ENCODE assay signal across 19 mouse cellular contexts in the genomic region with DNA sequence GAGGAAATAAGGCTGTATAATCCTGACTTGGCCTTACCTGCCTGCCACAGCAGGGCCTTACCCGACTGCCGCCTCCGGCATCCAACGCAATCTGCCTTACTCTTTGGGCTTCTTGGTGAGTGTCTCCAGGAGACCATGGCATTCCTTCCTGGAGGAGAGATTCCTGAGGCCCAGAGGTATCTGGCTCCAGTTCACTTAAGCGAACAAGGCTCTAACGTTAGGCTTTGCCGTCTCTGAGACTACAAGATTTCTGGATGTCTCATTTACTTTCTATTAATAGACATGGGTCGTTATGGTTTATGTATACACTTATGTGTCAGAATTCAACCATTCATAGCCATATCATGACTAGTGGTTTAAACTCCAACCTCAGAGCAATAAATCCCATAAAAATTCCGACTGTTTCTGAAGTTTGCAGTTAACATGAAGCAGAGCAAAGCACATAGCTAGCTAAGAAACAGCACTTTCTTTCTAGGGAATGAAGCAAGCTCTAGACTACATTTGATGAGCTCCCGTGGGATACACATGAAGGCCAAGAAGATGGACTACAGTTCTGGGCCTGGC. TPM values are rescaled to one million over a fixed set of nuclear protein-coding genes. Genes with fewer than 3 reads are reported as not detected.
A peak's percentile ranks its signal among the peaks of the same experiment; 100 is the strongest.
DNase-seq lines count a peak whose midpoint lies in the region; ATAC-seq and TF ChIP-seq lines count a peak whose summit lies in the region.
"Had no signal": no experiment of that assay in that cellular context is flagged by ENCODE, and none has a peak within 500 bp of the region (broad histone marks: within the 10 kb centered on the region; RNA-seq: fewer than 3 reads in every experiment).

No protein-coding gene starts in this region.

- peaks cover 75% of the 10 kb centered on the region for H3K4me1 ChIP-seq in liver, embryonic 13.5 days (replicated peaks)
- peaks cover 3% of the 10 kb centered on the region; the same call in 1 of the 2 replicates for H3K4me1 ChIP-seq in intestine, embryonic 16.5 days (ENCODE audit: control insufficient read depth, insufficient read depth, low read length)
- H3K4me1 ChIP-seq in liver, embryonic 14.5 days (replicated peaks; ENCODE audit: control insufficient read depth in 2 of 2, insufficient read depth in 2 of 2, low read length in 1 of 2): peaks cover 41 to 47% of the 10 kb centered on the region in 2 experiments
- no peaks in the 10 kb centered on the region for H3K4me1 ChIP-seq in stomach, postnatal 0 days (replicated peaks; ENCODE audit: control insufficient read depth, insufficient read depth)
- H3K4me1 ChIP-seq in midbrain, embryonic 14.5 days (ENCODE audit: control insufficient read depth, insufficient read depth, low read length): no peaks in the 10 kb centered on the region

- peak overlapping the region; percentile 53; the same call in 1 of the 2 replicates for H3K9ac ChIP-seq in liver, embryonic 13.5 days
- no peak overlapping the region for H3K9ac ChIP-seq in intestine, embryonic 16.5 days (ENCODE audit: low read depth, low read length)
- no peak overlapping the region; the same call in 1 of the 2 replicates for H3K9ac ChIP-seq in liver, embryonic 14.5 days (replicated peaks)
- H3K9ac ChIP-seq in stomach, postnatal 0 days (ENCODE audit: low read length): no peak overlapping the region
- H3K9ac ChIP-seq in midbrain, embryonic 14.5 days (replicated peaks; ENCODE audit: low read length): no peak overlapping the region
- H3K9ac ChIP-seq: embryonic facial prominence, embryonic 15.5 days; heart, embryonic 15.5 days; midbrain, embryonic 12.5 days; neural tube, embryonic 12.5 days had no signal

- ATAC-seq in liver, embryonic 13.5 days (ENCODE audit: low read depth): no peak
- 0 out of 2 replicates have a peak, but pooled peaks have one; percentile 12 for ATAC-seq in intestine, embryonic 16.5 days
- no peak for ATAC-seq in liver, embryonic 14.5 days (ENCODE audit: insufficient read depth)
- ATAC-seq in stomach, postnatal 0 days (ENCODE audit: low FRiP score, low TSS enrichment): peak; percentile 48; the same call in 1 of the 2 replicates
- no peak for ATAC-seq in midbrain, embryonic 14.5 days (ENCODE audit: low FRiP score, low TSS enrichment)

- H3K4me3 ChIP-seq in liver, embryonic 13.5 days (replicated peaks): no peak overlapping the region
- no peak overlapping the region for H3K4me3 ChIP-seq in intestine, embryonic 16.5 days (ENCODE audit: low read length)
- no peak overlapping the region for H3K4me3 ChIP-seq in liver, embryonic 14.5 days (ENCODE audit: insufficient read depth in 1 of 2, low read depth in 2 of 2, low read length in 2 of 2)
- no peak overlapping the region for H3K4me3 ChIP-seq in stomach, postnatal 0 days (ENCODE audit: low read depth, low read length)
- H3K4me3 ChIP-seq in midbrain, embryonic 14.5 days (replicated peaks; ENCODE audit: low read depth, low read length): no peak overlapping the region
- H3K4me3 ChIP-seq: embryonic facial prominence, embryonic 15.5 days; heart, embryonic 15.5 days; hindbrain, embryonic 10.5 days; midbrain, embryonic 12.5 days; neural tube, embryonic 12.5 days had no signal

- 82% methylated on average over 10 of the region's 10 CpGs for WGBS in liver, embryonic 13.5 days (ENCODE audit: insufficient replicate concordance)
- WGBS in intestine, embryonic 16.5 days: 47% methylated on average over 10 of the region's 10 CpGs
- WGBS in liver, embryonic 14.5 days (ENCODE audit: insufficient replicate concordance): 88% methylated on average over 10 of the region's 10 CpGs
- 51% methylated on average over 10 of the region's 10 CpGs for WGBS in stomach, postnatal 0 days
- 90% methylated on average over 10 of the region's 10 CpGs for WGBS in midbrain, embryonic 14.5 days

- TF ChIP-seq CTCF in liver, embryonic 14.5 days (IDR thresholded peaks at IDR 0.05; ENCODE audit: low read depth): no peak
- TF ChIP-seq CTCF in stomach, postnatal 0 days (IDR thresholded peaks at IDR 0.05; ENCODE audit: low read depth): no peak

- H3K4me2 ChIP-seq in liver, embryonic 13.5 days: peak overlapping the region; percentile 3; the same call in 1 of the 2 replicates
- no peak overlapping the region for H3K4me2 ChIP-seq in intestine, embryonic 16.5 days (ENCODE audit: low read depth, low read length)
- no peak overlapping the region for H3K4me2 ChIP-seq in liver, embryonic 14.5 days (ENCODE audit: low read depth)
- no peak overlapping the region for H3K4me2 ChIP-seq in stomach, postnatal 0 days (replicated peaks; ENCODE audit: low read depth)
- H3K4me2 ChIP-seq in midbrain, embryonic 14.5 days (ENCODE audit: low read length): no peak overlapping the region
- H3K4me2 ChIP-seq: embryonic facial prominence, embryonic 15.5 days; heart, embryonic 15.5 days; midbrain, embryonic 12.5 days; neural tube, embryonic 12.5 days had no signal

- peak overlapping the region; percentile 99 for H3K27ac ChIP-seq in liver, embryonic 13.5 days
- no peak overlapping the region for H3K27ac ChIP-seq in intestine, embryonic 16.5 days (ENCODE audit: low read length)
- H3K27ac ChIP-seq in liver, embryonic 14.5 days: peak overlapping the region; percentile 36
- H3K27ac ChIP-seq in stomach, postnatal 0 days (replicated peaks): no peak overlapping the region
- no peak overlapping the region for H3K27ac ChIP-seq in midbrain, embryonic 14.5 days (replicated peaks; ENCODE audit: low read depth, low read length)
- H3K27ac ChIP-seq: embryonic facial prominence, embryonic 15.5 days; heart, embryonic 15.5 days; hindbrain, embryonic 10.5 days; midbrain, embryonic 12.5 days; neural tube, embryonic 12.5 days had no signal

- H3K36me3 ChIP-seq in liver, embryonic 13.5 days: peaks cover 16% of the 10 kb centered on the region; the same call in 1 of the 2 replicates
- H3K36me3 ChIP-seq in intestine, embryonic 16.5 days (ENCODE audit: control insufficient read depth, insufficient read depth, low read length): no peaks in the 10 kb centered on the region
- peaks cover 39% of the 10 kb centered on the region for H3K36me3 ChIP-seq in liver, embryonic 14.5 days (replicated peaks; ENCODE audit: control insufficient read depth, insufficient read depth, low read depth)
- H3K36me3 ChIP-seq in stomach, postnatal 0 days (ENCODE audit: control insufficient read depth, insufficient read depth, low read length): no peaks in the 10 kb centered on the region
- H3K36me3 ChIP-seq in midbrain, embryonic 14.5 days (ENCODE audit: control insufficient read depth, insufficient read depth, low read length): no peaks in the 10 kb centered on the region
- H3K36me3 ChIP-seq: embryonic facial prominence, embryonic 15.5 days; heart, embryonic 15.5 days; hindbrain, embryonic 10.5 days; midbrain, embryonic 12.5 days; neural tube, embryonic 12.5 days had no signal

- no peaks in the 10 kb centered on the region for H3K27me3 ChIP-seq in liver, embryonic 13.5 days
- H3K27me3 ChIP-seq in intestine, embryonic 16.5 days (replicated peaks; ENCODE audit: control insufficient read depth, insufficient read depth, low read length): no peaks in the 10 kb centered on the region
- H3K27me3 ChIP-seq in liver, embryonic 14.5 days (ENCODE audit: control insufficient read depth, insufficient read depth, low read length): no peaks in the 10 kb centered on the region
- no peaks in the 10 kb centered on the region for H3K27me3 ChIP-seq in stomach, postnatal 0 days (ENCODE audit: control insufficient read depth, insufficient read depth, low read length)
- H3K27me3 ChIP-seq in midbrain, embryonic 14.5 days (ENCODE audit: control insufficient read depth, insufficient read depth, low read length): no peaks in the 10 kb centered on the region
- H3K27me3 ChIP-seq: embryonic facial prominence, embryonic 15.5 days; heart, embryonic 15.5 days; midbrain, embryonic 12.5 days; neural tube, embryonic 12.5 days had no signal

- no peak for DNase-seq in liver, embryonic 13.5 days
- DNase-seq in liver: no peak
- DNase-seq in liver, embryonic 14.5 days (ENCODE audit: low read depth in 3 of 3, low spot score in 3 of 3): no peak
- DNase-seq in stomach, postnatal 0 days (ENCODE audit: low spot score): no peak
- no peak for DNase-seq in midbrain, embryonic 14.5 days
- DNase-seq in layer of hippocampus, adult 18-20 months (ENCODE audit: low spot score in 2 of 2): no peak
- DNase-seq: adrenal gland, postnatal 25 days; cerebellum, adult 11 months; cerebellum, postnatal 25 days; heart, adult 18-20 months; layer of hippocampus, postnatal 36 days; right cerebral cortex, postnatal 4 days; thymus, postnatal 4 days had no signal

- TF ChIP-seq EP300 in liver, embryonic 14.5 days (IDR thresholded peaks at IDR 0.05; ENCODE audit: low read depth): no peak
- TF ChIP-seq EP300 in stomach, postnatal 0 days (optimal IDR thresholded peaks at IDR 0.05): no peak

- no peaks in the 10 kb centered on the region for H3K9me3 ChIP-seq in liver, embryonic 13.5 days (replicated peaks)
- no peaks in the 10 kb centered on the region for H3K9me3 ChIP-seq in intestine, embryonic 16.5 days (ENCODE audit: control insufficient read depth, low read length)
- no peaks in the 10 kb centered on the region for H3K9me3 ChIP-seq in liver, embryonic 14.5 days (ENCODE audit: control insufficient read depth, low read length)
- H3K9me3 ChIP-seq in stomach, postnatal 0 days (ENCODE audit: control insufficient read depth, low read length): no peaks in the 10 kb centered on the region
- H3K9me3 ChIP-seq in midbrain, embryonic 14.5 days (ENCODE audit: control insufficient read depth, low read length): no peaks in the 10 kb centered on the region
- H3K9me3 ChIP-seq: embryonic facial prominence, embryonic 15.5 days; heart, embryonic 15.5 days; hindbrain, embryonic 10.5 days; midbrain, embryonic 12.5 days; neural tube, embryonic 12.5 days had no signal

RNA-seq across cellular contexts. Expression of gene Cd24a, which starts 26.7 kb away (rescaled TPM):
- 899 and 1,125 TPM in 2 replicates for polyA plus RNA-seq in liver, embryonic 13.5 days (2015; fragmentation: Nextera tagmentation; extraction: Ambion mirVana)
- 138 and 165 TPM in 2 replicates for polyA plus RNA-seq in intestine, embryonic 16.5 days (2015; fragmentation: Nextera tagmentation; extraction: Ambion mirVana)
- polyA plus RNA-seq in liver, embryonic 14.5 days (2012; rRNA removed): 977 and 1,014 TPM in 2 replicates
- polyA plus RNA-seq in liver, embryonic 14.5 days (2014; fragmentation: Nextera tagmentation; extraction: Ambion mirVana): 1,175 and 1,210 TPM in 2 replicates
- polyA plus RNA-seq in stomach, postnatal 0 days (2015; fragmentation: Nextera tagmentation; extraction: Ambion mirVana): 397 and 409 TPM in 2 replicates
- polyA plus RNA-seq in midbrain, embryonic 14.5 days (2014; fragmentation: Nextera tagmentation; extraction: Ambion mirVana): 1,113 and 1,163 TPM in 2 replicates
- 1 to 10 TPM; 6.3 to 6.8 TPM for total RNA-seq in layer of hippocampus, adult 18-20 months (2021)

Comparison
In these comparisons a context has a peak if more than half of its experiments do, and no peak if none do; other contexts are left out.
1. ATAC-seq: peak in intestine, embryonic 16.5 days (single experiment) and stomach, postnatal 0 days (single experiment); none in liver, embryonic 13.5 days (single experiment), liver, embryonic 14.5 days (single experiment) and midbrain, embryonic 14.5 days (single experiment).
2. H3K27ac ChIP-seq: peak in liver, embryonic 13.5 days (single experiment) and liver, embryonic 14.5 days (single experiment); none in intestine, embryonic 16.5 days (single experiment), stomach, postnatal 0 days (single experiment) and midbrain, embryonic 14.5 days (single experiment).